Comparison of ENCODE assay signal across 8 mouse cellular contexts in the genomic region with DNA sequence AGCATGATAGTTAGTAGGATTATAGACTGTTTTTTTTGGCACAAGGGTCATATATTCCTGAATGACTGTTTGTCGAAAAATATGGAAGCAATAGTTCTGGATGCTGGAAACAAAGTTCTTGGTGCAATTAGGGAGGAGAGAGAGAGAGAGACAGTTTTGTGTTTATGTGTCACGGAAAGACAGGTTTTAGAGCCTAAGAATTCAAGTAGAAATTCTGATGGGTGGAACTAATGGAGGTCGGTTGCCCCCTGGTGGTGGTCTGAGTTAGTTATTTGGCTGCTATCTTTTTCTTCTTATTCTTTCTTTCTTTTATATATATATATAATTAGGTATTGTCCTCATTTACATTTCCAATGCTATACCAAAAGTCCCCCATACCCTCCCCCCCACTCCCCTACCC.
DNase-seq lines count a peak whose midpoint lies in the region; ATAC-seq lines count a peak whose summit lies in the region.

No protein-coding gene starts in this region.

- H3K4me2 ChIP-seq in liver, embryonic 11.5 days, result no peak overlapping the region

- intact Hi-C loops in heart, postnatal 36 days (cut with DNase I), result loop anchor here (1.0 to 5.0 kb wide), 3 partner anchors 145 to 452 kb away; no protein-coding TSS in a partner anchor
- intact Hi-C loops in left cerebral cortex, postnatal 25 days (cut with DNase I), result loop anchor here (10.0 kb wide), 4 partner anchors 280 to 590 kb away; no protein-coding TSS in a partner anchor

- H3K4me1 ChIP-seq in liver, embryonic 11.5 days (replicated peaks; ENCODE audit: control insufficient read depth, insufficient read depth, low read length), result no peaks in the 10 kb centered on the region

- no peaks in the 10 kb centered on the region for H3K36me3 ChIP-seq in liver, embryonic 11.5 days (ENCODE audit: control insufficient read depth, insufficient read depth, low read length)

- no peak for ATAC-seq in liver, embryonic 11.5 days (replicated peaks; ENCODE audit: low FRiP score)
- ATAC-seq in megakaryocyte-erythroid progenitor cell, adult 5-6 weeks (replicated peaks; ENCODE audit: low FRiP score, low TSS enrichment, poor library complexity, severe bottlenecking), result no peak

- no peak overlapping the region for H3K27ac ChIP-seq in liver, embryonic 11.5 days (ENCODE audit: low read depth, low read length)

- no peak overlapping the region for H3K9ac ChIP-seq in liver, embryonic 11.5 days (ENCODE audit: low read depth, low read length)

- no peaks in the 10 kb centered on the region for H3K27me3 ChIP-seq in liver, embryonic 11.5 days (replicated peaks; ENCODE audit: control insufficient read depth, insufficient read depth, low read length)

- H3K9me3 ChIP-seq in liver, embryonic 11.5 days (ENCODE audit: control insufficient read depth, low read length), result no peaks in the 10 kb centered on the region

- no peak overlapping the region for H3K4me3 ChIP-seq in liver, embryonic 11.5 days (ENCODE audit: low read depth, low read length)

- DNase-seq in liver, result peak; percentile 39
- no peak for DNase-seq in liver, embryonic 11.5 days (ENCODE audit: low spot score)
- DNase-seq in adrenal gland, postnatal 10 days, result peak; percentile 76
- peak; percentile 59 for DNase-seq in embryo, embryonic 10 days (ENCODE audit: low spot score)
- DNase-seq in heart, postnatal 36 days, result peak; percentile 36 to 56
- DNase-seq in left cerebral cortex, postnatal 25 days (ENCODE audit: low spot score in 2 of 2), result peak; percentile 60 to 79
- peak; percentile 14 for DNase-seq in retina, postnatal 7 days (ENCODE audit: low read depth, low spot score)

- 21% methylated on average over 3 of the region's 3 CpGs for whole genome bisulfite sequencing in liver, embryonic 11.5 days
